Mouse (Mus musculus): ENCODE data around the gene Sf3b2. TPM values are rescaled to one million over a fixed set of nuclear protein-coding genes. Genes with fewer than 3 reads are reported as not detected.
A peak's percentile ranks its signal among the peaks of the same experiment; 100 is the strongest.

Sf3b2 gene
- total and polyA plus RNA-seq, 2 experiments from 2014 or later: 283 to 312 TPM

DNA sequence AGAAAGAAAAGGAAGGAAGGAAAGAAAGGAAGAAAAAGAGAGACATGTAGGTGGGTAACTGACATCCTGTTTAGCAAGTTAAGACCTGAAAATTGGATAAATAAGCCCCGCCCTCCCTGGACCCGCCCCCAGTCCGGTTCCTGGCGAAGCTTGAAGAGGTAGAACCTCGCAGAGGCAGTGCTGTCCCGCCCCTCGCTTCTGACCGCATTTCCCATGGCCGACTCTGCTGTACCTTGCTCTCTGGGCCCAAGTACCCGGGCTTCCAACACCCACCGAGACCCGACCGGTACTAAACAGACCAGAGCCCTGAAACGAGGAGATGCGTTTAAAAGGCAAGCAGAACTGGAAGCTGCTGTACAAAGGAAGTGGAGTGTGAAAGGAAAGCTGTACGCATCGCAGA lies 28.5 kb upstream of the Sf3b2 start:
- no peaks in the 10 kb centered on the region for H3K36me3 ChIP-seq (ENCODE audit: insufficient read depth, low read length)
- no peaks in the 10 kb centered on the region for H3K4me1 ChIP-seq (ENCODE audit: insufficient read depth, low read length)
- H3K27ac ChIP-seq (ENCODE audit: low read depth, low read length): no peak overlapping the region
- 55% methylated on average over 17 of the region's 17 CpGs for WGBS
- ATAC-seq (ENCODE audit: low FRiP score) (no peak), DNase-seq (ENCODE audit: low spot score) (no peak)
- no peak overlapping the region for H3K9ac ChIP-seq (replicated peaks; ENCODE audit: low read length, poor library complexity, severe bottlenecking)
- H3K4me2 ChIP-seq (ENCODE audit: low read depth, low read length, poor library complexity, severe bottlenecking): no peak overlapping the region
- H3K27me3 ChIP-seq (ENCODE audit: insufficient read depth, low read length): no peaks in the 10 kb centered on the region
- no peak overlapping the region for H3K4me3 ChIP-seq (ENCODE audit: low read depth, low read length)
- H3K9me3 ChIP-seq (ENCODE audit: low read length): no peaks in the 10 kb centered on the region
- TF ChIP-seq CTCF (IDR thresholded peaks at IDR 0.05): no peak

- TF ChIP-seq CTCF (IDR thresholded peaks at IDR 0.05): no peak
- H3K27me3 ChIP-seq (ENCODE audit: insufficient read depth, low read length): no peaks in the 10 kb centered on the region
- 88% methylated on average over 8 of the region's 8 CpGs for WGBS
- H3K4me2 ChIP-seq (ENCODE audit: low read depth, low read length, poor library complexity, severe bottlenecking): no peak overlapping the region
- DNase-seq (ENCODE audit: low spot score) (no peak), ATAC-seq (ENCODE audit: low FRiP score) (no peak)
- H3K4me3 ChIP-seq (ENCODE audit: low read depth, low read length): no peak overlapping the region
- H3K27ac ChIP-seq (ENCODE audit: low read depth, low read length): no peak overlapping the region
- H3K36me3 ChIP-seq (ENCODE audit: insufficient read depth, low read length): 0 out of 2 replicates have a peak, but pooled peaks cover 2% of the 10 kb centered on the region
- H3K4me1 ChIP-seq (ENCODE audit: insufficient read depth, low read length): no peaks in the 10 kb centered on the region
- no peaks in the 10 kb centered on the region for H3K9me3 ChIP-seq (ENCODE audit: low read length)
- H3K9ac ChIP-seq (replicated peaks; ENCODE audit: low read length, poor library complexity, severe bottlenecking): no peak overlapping the region
Observed at GRCm38 (mm10) chr19:5313189-5313588, 17.9 kb upstream of the Sf3b2 start.

GRCm38 (mm10) chr19:5309025-5309424 lies 13.8 kb upstream of the Sf3b2 start:
- Histone ChIP-seq H3K9me3 (ENCODE audit: low read length) (no peaks in the 10 kb centered on the region), H3K36me3 (ENCODE audit: insufficient read depth, low read length) (peaks cover 28% of the 10 kb centered on the region), H3K4me2 (ENCODE audit: low read depth, low read length, poor library complexity, severe bottlenecking) (no peak overlapping the region), H3K27ac (ENCODE audit: low read depth, low read length) (no peak overlapping the region), H3K27me3 (ENCODE audit: insufficient read depth, low read length) (no peaks in the 10 kb centered on the region), H3K4me1 (ENCODE audit: insufficient read depth, low read length) (no peaks in the 10 kb centered on the region), H3K9ac (replicated peaks; ENCODE audit: low read length, poor library complexity, severe bottlenecking) (no peak overlapping the region), H3K4me3 (ENCODE audit: low read depth, low read length) (no peak overlapping the region)
- no peak for TF ChIP-seq CTCF (IDR thresholded peaks at IDR 0.05)
- DNase-seq (ENCODE audit: low spot score) (no peak), ATAC-seq (ENCODE audit: low FRiP score) (no peak)
- 88% methylated on average over 7 of the region's 7 CpGs for WGBS

DNA sequence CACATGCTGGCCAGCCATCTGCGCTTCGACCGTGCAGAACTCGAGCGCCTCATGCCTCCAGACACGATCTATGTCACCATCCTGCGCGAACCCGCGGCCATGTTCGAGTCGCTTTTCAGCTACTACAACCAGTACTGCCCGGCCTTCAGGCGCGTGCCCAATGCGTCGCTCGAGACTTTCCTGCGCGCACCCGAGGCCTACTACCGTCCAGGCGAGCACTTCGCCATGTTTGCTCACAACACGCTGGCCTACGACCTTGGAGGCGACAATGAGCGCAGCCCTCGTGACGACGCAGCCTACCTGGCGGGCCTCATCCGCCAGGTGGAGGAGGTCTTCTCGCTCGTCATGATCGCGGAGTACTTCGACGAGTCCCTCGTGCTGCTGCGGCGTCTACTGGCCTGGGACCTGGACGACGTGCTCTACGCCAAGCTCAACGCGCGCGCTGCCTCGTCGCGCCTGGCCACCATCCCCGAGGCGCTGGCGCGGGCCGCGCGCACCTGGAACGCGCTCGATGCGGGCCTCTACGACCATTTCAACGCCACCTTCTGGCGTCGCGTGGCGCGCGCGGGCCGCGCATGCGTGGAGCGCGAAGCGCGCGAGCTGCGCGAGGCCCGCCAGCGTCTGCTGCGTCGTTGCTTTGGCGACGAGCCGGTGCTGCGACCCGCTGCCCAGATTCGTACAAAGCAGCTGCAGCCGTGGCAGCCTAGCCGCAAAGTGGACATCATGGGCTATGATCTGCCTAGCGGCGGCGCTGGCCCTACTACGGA lies 11.9 kb upstream of the Sf3b2 start:
- Histone ChIP-seq H3K27me3 (ENCODE audit: insufficient read depth, low read length) (no peaks in the 10 kb centered on the region), H3K27ac (ENCODE audit: low read depth, low read length) (no peak overlapping the region), H3K4me3 (ENCODE audit: low read depth, low read length) (no peak overlapping the region), H3K9ac (replicated peaks; ENCODE audit: low read length, poor library complexity, severe bottlenecking) (no peak overlapping the region), H3K36me3 (ENCODE audit: insufficient read depth, low read length) (peaks cover 34% of the 10 kb centered on the region), H3K9me3 (ENCODE audit: low read length) (no peaks in the 10 kb centered on the region), H3K4me2 (ENCODE audit: low read depth, low read length, poor library complexity, severe bottlenecking) (no peak overlapping the region), H3K4me1 (ENCODE audit: insufficient read depth, low read length) (no peaks in the 10 kb centered on the region)
- 51% methylated on average over 98 of the region's 98 CpGs for WGBS
- ATAC-seq (ENCODE audit: low FRiP score) (no peak), DNase-seq (ENCODE audit: low spot score) (peak; percentile 26)
- no peak for TF ChIP-seq CTCF (IDR thresholded peaks at IDR 0.05)

GRCm38 (mm10) chr19:5306279-5306678 lies 11.0 kb upstream of the Sf3b2 start:
- peaks cover 34% of the 10 kb centered on the region for H3K36me3 ChIP-seq (ENCODE audit: insufficient read depth, low read length)
- H3K27me3 ChIP-seq (ENCODE audit: insufficient read depth, low read length): no peaks in the 10 kb centered on the region
- DNase-seq (ENCODE audit: low spot score) (no peak), ATAC-seq (ENCODE audit: low FRiP score) (no peak)
- peak; percentile 65 for TF ChIP-seq CTCF (IDR thresholded peaks at IDR 0.05)
- no peak overlapping the region for H3K9ac ChIP-seq (replicated peaks; ENCODE audit: low read length, poor library complexity, severe bottlenecking)
- H3K4me3 ChIP-seq (ENCODE audit: low read depth, low read length): no peak overlapping the region
- H3K4me1 ChIP-seq (ENCODE audit: insufficient read depth, low read length): no peaks in the 10 kb centered on the region
- no peak overlapping the region for H3K27ac ChIP-seq (ENCODE audit: low read depth, low read length)
- H3K9me3 ChIP-seq (ENCODE audit: low read length): no peaks in the 10 kb centered on the region
- 84% methylated on average over 6 of the region's 6 CpGs for WGBS
- H3K4me2 ChIP-seq (ENCODE audit: low read depth, low read length, poor library complexity, severe bottlenecking): no peak overlapping the region

GRCm38 (mm10) chr19:5302455-5302854 lies 7.2 kb upstream of the Sf3b2 start:
- no peak overlapping the region for H3K4me3 ChIP-seq (ENCODE audit: low read depth, low read length)
- no peaks in the 10 kb centered on the region for H3K9me3 ChIP-seq (ENCODE audit: low read length)

More at GRCm38 (mm10) chr19:5302455-5302854, 7.2 kb upstream of the Sf3b2 start:
- H3K27me3 ChIP-seq (ENCODE audit: insufficient read depth, low read length): no peaks in the 10 kb centered on the region
- H3K4me1 ChIP-seq (ENCODE audit: insufficient read depth, low read length): no peaks in the 10 kb centered on the region
- TF ChIP-seq CTCF (IDR thresholded peaks at IDR 0.05): peak; percentile 74
- peaks cover 25% of the 10 kb centered on the region for H3K36me3 ChIP-seq (ENCODE audit: insufficient read depth, low read length)
- WGBS: 14% methylated on average over 4 of the region's 4 CpGs
- no peak overlapping the region for H3K4me2 ChIP-seq (ENCODE audit: low read depth, low read length, poor library complexity, severe bottlenecking)
- H3K9ac ChIP-seq (replicated peaks; ENCODE audit: low read length, poor library complexity, severe bottlenecking): no peak overlapping the region
- ATAC-seq (ENCODE audit: low FRiP score) (no peak), DNase-seq (ENCODE audit: low spot score) (peak; percentile 51)
- no peak overlapping the region for H3K27ac ChIP-seq (ENCODE audit: low read depth, low read length)

Measured in midbrain, postnatal 0 days (tissue).